Mouse (Mus musculus) CH12.LX (cell line): ENCODE data around the gene Safb.

Experiments
- CTCF ChIP-seq, 2 experiments: IDR thresholded peaks in 1 of 2; conservative IDR thresholded peaks in 1 of 2; 2 replicates each; pipeline ENCODE4 v1.5.1; 2011 to 2012; ENCODE audit warnings: low read depth in 2 of 2, low read length in 2 of 2, improper control_type of control experiment in 1 of 2, inconsistent platforms in 1 of 2, mild to moderate bottlenecking in 1 of 2, moderate library complexity in 1 of 2
- GABPA ChIP-seq: IDR thresholded peaks from 2 replicates; pipeline ENCODE4 v1.6.1; 2012; ENCODE audit warnings: low read depth, low read length, improper control_type of control experiment, inconsistent platforms; ENCODE audit not compliant: insufficient replicate concordance
- MAX ChIP-seq: IDR thresholded peaks from 2 replicates; pipeline ENCODE4 v1.6.1; 2011; ENCODE audit warnings: low read length, improper control_type of control experiment
- POLR2A ChIP-seq: IDR thresholded peaks from 2 replicates; pipeline ENCODE4 v1.6.1; 2011; ENCODE audit warnings: low read depth, mild to moderate bottlenecking, improper control_type of control experiment, low read length
- TCF12 ChIP-seq: IDR thresholded peaks from 2 replicates; pipeline ENCODE4 v1.6.1; 2014; ENCODE audit warnings: low read depth, mild to moderate bottlenecking, inconsistent platforms, low read length, improper control_type of control experiment

DNA sequence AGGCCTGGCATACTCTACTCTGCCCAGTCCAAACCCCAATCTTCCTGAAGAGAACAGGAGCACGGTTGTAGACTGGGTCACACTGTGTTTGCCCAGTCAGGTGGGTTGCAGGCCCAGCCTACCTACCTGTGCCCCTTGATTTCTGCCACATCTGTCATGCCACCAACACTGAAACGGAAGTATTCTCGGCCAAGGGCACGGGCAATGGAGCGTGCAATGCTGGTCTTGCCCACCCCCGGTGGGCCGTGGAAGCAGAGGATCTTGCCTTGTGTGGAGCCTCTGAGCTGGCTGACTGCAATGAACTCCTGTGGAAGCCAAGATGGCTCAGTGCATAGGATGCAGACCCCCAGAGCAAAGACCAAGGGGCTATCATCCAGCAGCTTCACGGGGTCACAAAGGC lies 33.0 kb downstream of the Safb start:
- TF ChIP-seq MAX (no peak), CTCF (conservative IDR thresholded peaks at IDR 0.05 in 1 of 2, IDR thresholded peaks at IDR 0.05 in 1 of 2; ENCODE audit: low read depth in 2 of 2, low read length in 2 of 2) (no peak), POLR2A (peak; percentile 31), GABPA (no peak), TCF12 (no peak)
